10 mouse cellular contexts compared by ENCODE assay signal in the genomic region with DNA sequence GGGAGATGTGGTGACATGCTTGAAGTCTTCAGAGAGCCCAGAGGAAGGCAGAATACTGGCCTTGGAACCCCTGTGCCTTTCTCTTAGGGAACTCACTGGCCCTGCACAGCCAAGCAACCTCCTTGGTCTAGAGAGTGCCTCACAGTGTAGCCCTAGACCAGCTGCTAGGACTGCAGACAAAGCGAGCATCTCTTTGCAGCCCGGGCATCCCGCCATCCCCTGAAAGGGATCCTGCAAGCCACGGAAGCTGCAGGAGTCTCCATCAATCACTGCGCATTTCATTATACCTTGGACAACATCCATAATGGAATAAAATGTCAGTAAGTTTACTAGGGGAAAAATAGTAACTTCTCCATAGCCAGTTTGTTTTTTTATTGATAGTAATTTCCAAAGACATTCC. TPM values are rescaled to one million over a fixed set of nuclear protein-coding genes. Genes with fewer than 3 reads are reported as not detected.
DNase-seq lines count a peak whose midpoint lies in the region; ATAC-seq and TF ChIP-seq lines count a peak whose summit lies in the region.
"Had no signal": no experiment of that assay in that cellular context is flagged by ENCODE, and none has a peak within 500 bp of the region (broad histone marks: within the 10 kb centered on the region; RNA-seq: fewer than 3 reads in every experiment).

No protein-coding gene starts in this region.

- no peaks in the 10 kb centered on the region for H3K27me3 ChIP-seq in limb, embryonic 14.5 days (ENCODE audit: control insufficient read depth, insufficient read depth, low read length)
- 0 out of 2 replicates have a peak, but pooled peaks cover 2% of the 10 kb centered on the region for H3K27me3 ChIP-seq in limb, embryonic 10.5 days (ENCODE audit: low read depth, poor library complexity, severe bottlenecking)
- H3K27me3 ChIP-seq in hindbrain, postnatal 0 days (ENCODE audit: insufficient read depth, low read length), result no peaks in the 10 kb centered on the region
- no peaks in the 10 kb centered on the region for H3K27me3 ChIP-seq in neural tube, embryonic 14.5 days (ENCODE audit: control insufficient read depth, insufficient read depth, low read length)
- H3K27me3 ChIP-seq in lung, postnatal 0 days (replicated peaks; ENCODE audit: insufficient read depth, low read length), result no peaks in the 10 kb centered on the region
- H3K27me3 ChIP-seq: limb, embryonic 15.5 days had no signal

- no peaks in the 10 kb centered on the region for H3K4me1 ChIP-seq in limb, embryonic 14.5 days (ENCODE audit: control insufficient read depth, insufficient read depth, low read length)
- H3K4me1 ChIP-seq in limb, embryonic 10.5 days, result no peaks in the 10 kb centered on the region
- peaks cover 15% of the 10 kb centered on the region for H3K4me1 ChIP-seq in hindbrain, postnatal 0 days (ENCODE audit: insufficient read depth, low read length)
- peaks cover 15% of the 10 kb centered on the region; the same call in 1 of the 2 replicates for H3K4me1 ChIP-seq in neural tube, embryonic 14.5 days (ENCODE audit: control insufficient read depth, insufficient read depth, low read length)
- H3K4me1 ChIP-seq in lung, postnatal 0 days (ENCODE audit: insufficient read depth, low read depth, low read length), result no peaks in the 10 kb centered on the region

- no peak overlapping the region for H3K4me3 ChIP-seq in limb, embryonic 14.5 days (replicated peaks; ENCODE audit: low read length)
- H3K4me3 ChIP-seq in limb, embryonic 10.5 days, result no peak overlapping the region
- H3K4me3 ChIP-seq in hindbrain, postnatal 0 days (ENCODE audit: low read length), result no peak overlapping the region
- no peak overlapping the region for H3K4me3 ChIP-seq in neural tube, embryonic 14.5 days (ENCODE audit: low read depth, low read length)
- no peak overlapping the region for H3K4me3 ChIP-seq in lung, postnatal 0 days (ENCODE audit: low read depth, low read length)
- H3K4me3 ChIP-seq: limb, embryonic 15.5 days had no signal

- TF ChIP-seq EP300 in lung, postnatal 0 days (IDR thresholded peaks at IDR 0.05), result no peak

- H3K4me2 ChIP-seq in limb, embryonic 14.5 days (replicated peaks; ENCODE audit: low read depth, low read length, severe bottlenecking), result no peak overlapping the region
- no peak overlapping the region for H3K4me2 ChIP-seq in hindbrain, postnatal 0 days (ENCODE audit: low read depth, low read length)
- no peak overlapping the region for H3K4me2 ChIP-seq in neural tube, embryonic 14.5 days (ENCODE audit: low read depth, low read length)
- no peak overlapping the region for H3K4me2 ChIP-seq in lung, postnatal 0 days (replicated peaks; ENCODE audit: low read depth, low read length)
- H3K4me2 ChIP-seq: limb, embryonic 15.5 days had no signal

- no peak overlapping the region for H3K9ac ChIP-seq in limb, embryonic 14.5 days (ENCODE audit: low read depth, low read length, severe bottlenecking)
- no peak overlapping the region for H3K9ac ChIP-seq in hindbrain, postnatal 0 days (replicated peaks; ENCODE audit: low read length)
- no peak overlapping the region for H3K9ac ChIP-seq in neural tube, embryonic 14.5 days (replicated peaks; ENCODE audit: low read depth, low read length)
- no peak overlapping the region for H3K9ac ChIP-seq in lung, postnatal 0 days (replicated peaks; ENCODE audit: low read depth)
- H3K9ac ChIP-seq: limb, embryonic 15.5 days had no signal

- ATAC-seq in limb, embryonic 14.5 days (ENCODE audit: low FRiP score, low read depth), result peak; percentile 58; the same call in 1 of the 2 replicates
- peak; percentile 68 for ATAC-seq in hindbrain, postnatal 0 days
- ATAC-seq in neural tube, embryonic 14.5 days (ENCODE audit: low read depth), result peak; percentile 71
- ATAC-seq in lung, postnatal 0 days, result no peak
- no peak for ATAC-seq in inflammation-experienced regulatory T-cells, adult 6 months

- peak; percentile 85 to 92 for DNase-seq in cerebellum, postnatal 10 days
- no peak for DNase-seq in cerebellum, adult 8-10 months
- peak; percentile 34 for DNase-seq in limb, embryonic 14.5 days (ENCODE audit: low spot score)
- no peak for DNase-seq in limb, embryonic 10.5 days (ENCODE audit: low spot score)
- DNase-seq in hindbrain, postnatal 0 days (ENCODE audit: low spot score), result peak; percentile 87
- DNase-seq in lung, postnatal 0 days (ENCODE audit: low spot score), result no peak

- H3K36me3 ChIP-seq in limb, embryonic 14.5 days (ENCODE audit: control insufficient read depth, insufficient read depth, low read length), result no peaks in the 10 kb centered on the region
- H3K36me3 ChIP-seq in limb, embryonic 10.5 days, result no peaks in the 10 kb centered on the region
- H3K36me3 ChIP-seq in hindbrain, postnatal 0 days (ENCODE audit: insufficient read depth, low read length), result no peaks in the 10 kb centered on the region; the same call in 1 of the 2 replicates
- H3K36me3 ChIP-seq in neural tube, embryonic 14.5 days (ENCODE audit: control insufficient read depth, insufficient read depth, low read length), result no peaks in the 10 kb centered on the region
- H3K36me3 ChIP-seq in lung, postnatal 0 days (ENCODE audit: insufficient read depth, low read length), result no peaks in the 10 kb centered on the region
- H3K36me3 ChIP-seq: limb, embryonic 15.5 days had no signal

- TF ChIP-seq CTCF in hindbrain, postnatal 0 days (IDR thresholded peaks at IDR 0.05; ENCODE audit: low read depth), result no peak
- no peak for TF ChIP-seq CTCF in lung, postnatal 0 days (IDR thresholded peaks at IDR 0.05)

- 34% methylated on average over 5 of the region's 5 CpGs for WGBS in limb, embryonic 14.5 days
- 38% methylated on average over 5 of the region's 5 CpGs for WGBS in limb, embryonic 10.5 days
- WGBS in hindbrain, postnatal 0 days, result 14% methylated on average over 5 of the region's 5 CpGs
- 21% methylated on average over 5 of the region's 5 CpGs for WGBS in neural tube, embryonic 14.5 days
- WGBS in lung, postnatal 0 days, result 46% methylated on average over 5 of the region's 5 CpGs

- no peaks in the 10 kb centered on the region for H3K9me3 ChIP-seq in limb, embryonic 14.5 days (ENCODE audit: control insufficient read depth, low read length)
- H3K9me3 ChIP-seq in limb, embryonic 10.5 days (replicated peaks), result no peaks in the 10 kb centered on the region
- H3K9me3 ChIP-seq in hindbrain, postnatal 0 days (ENCODE audit: low read length), result no peaks in the 10 kb centered on the region
- H3K9me3 ChIP-seq in neural tube, embryonic 14.5 days (ENCODE audit: control insufficient read depth, low read length), result no peaks in the 10 kb centered on the region
- no peaks in the 10 kb centered on the region for H3K9me3 ChIP-seq in lung, postnatal 0 days (ENCODE audit: low read length)
- H3K9me3 ChIP-seq: limb, embryonic 15.5 days had no signal

- no peak for TF ChIP-seq POLR2A in limb, embryonic 14.5 days (IDR thresholded peaks at IDR 0.05; ENCODE audit: borderline replicate concordance, extremely low read depth, insufficient read depth, insufficient read length)

- H3K27ac ChIP-seq in limb, embryonic 14.5 days (replicated peaks; ENCODE audit: low read depth, low read length), result no peak overlapping the region
- H3K27ac ChIP-seq in limb, embryonic 10.5 days, result no peak overlapping the region
- H3K27ac ChIP-seq in hindbrain, postnatal 0 days, result peak overlapping the region; percentile 71
- H3K27ac ChIP-seq in neural tube, embryonic 14.5 days (ENCODE audit: low read depth, low read length), result peak overlapping the region; percentile 58
- no peak overlapping the region for H3K27ac ChIP-seq in lung, postnatal 0 days (ENCODE audit: low read length)
- H3K27ac ChIP-seq: limb, embryonic 15.5 days had no signal

RNA-seq across cellular contexts. Expression of a gene that starts 13.4 kb away (rescaled TPM):
- 2.5 and 2.6 TPM in 2 replicates for polyA plus RNA-seq in limb, embryonic 14.5 days (2012; rRNA removed)
- polyA plus RNA-seq in limb, embryonic 14.5 days (2014; fragmentation: Nextera tagmentation; extraction: Ambion mirVana), result 2.0 and 2.6 TPM in 2 replicates
- 2.0 and 2.5 TPM in 2 replicates for polyA plus RNA-seq in limb, embryonic 10.5 days (2016; fragmentation: Nextera tagmentation; extraction: Ambion mirVana)
- total RNA-seq in hindbrain, postnatal 0 days (2014; rRNA removed), result 188 and 209 TPM in 2 replicates
- 83.8 and 94.5 TPM in 2 replicates for polyA plus RNA-seq in hindbrain, postnatal 0 days (2015; fragmentation: Nextera tagmentation; extraction: Ambion mirVana)
- polyA plus RNA-seq in neural tube, embryonic 14.5 days (2014; fragmentation: Nextera tagmentation; extraction: Ambion mirVana), result 42.4 and 44.1 TPM in 2 replicates
- polyA plus RNA-seq in lung, postnatal 0 days (2015; fragmentation: Nextera tagmentation; extraction: Ambion mirVana), result 14.6 and 15.4 TPM in 2 replicates
- polyA plus RNA-seq in inflammation-experienced regulatory T-cells, adult 6 months (2017; shearing (Covaris generic)), result not detected
- total RNA-seq: megakaryocyte-erythroid progenitor cell, adult 5-6 weeks had no signal

Comparison
In these comparisons a context has a peak if more than half of its experiments do, and no peak if none do; other contexts are left out.
1. DNase-seq: peak in cerebellum, postnatal 10 days (2 of 2), limb, embryonic 14.5 days (single experiment) and hindbrain, postnatal 0 days (single experiment); none in cerebellum, adult 8-10 months (single experiment), limb, embryonic 10.5 days (single experiment) and lung, postnatal 0 days (single experiment).
2. ATAC-seq: peak in limb, embryonic 14.5 days (single experiment), hindbrain, postnatal 0 days (single experiment) and neural tube, embryonic 14.5 days (single experiment); none in lung, postnatal 0 days (single experiment) and inflammation-experienced regulatory T-cells, adult 6 months (single experiment).
3. H3K27ac ChIP-seq: peak in hindbrain, postnatal 0 days (single experiment) and neural tube, embryonic 14.5 days (single experiment); none in limb, embryonic 14.5 days (single experiment), limb, embryonic 10.5 days (single experiment) and lung, postnatal 0 days (single experiment).